Mouse (Mus musculus): ENCODE results near the gene Dcakd.

DNA sequence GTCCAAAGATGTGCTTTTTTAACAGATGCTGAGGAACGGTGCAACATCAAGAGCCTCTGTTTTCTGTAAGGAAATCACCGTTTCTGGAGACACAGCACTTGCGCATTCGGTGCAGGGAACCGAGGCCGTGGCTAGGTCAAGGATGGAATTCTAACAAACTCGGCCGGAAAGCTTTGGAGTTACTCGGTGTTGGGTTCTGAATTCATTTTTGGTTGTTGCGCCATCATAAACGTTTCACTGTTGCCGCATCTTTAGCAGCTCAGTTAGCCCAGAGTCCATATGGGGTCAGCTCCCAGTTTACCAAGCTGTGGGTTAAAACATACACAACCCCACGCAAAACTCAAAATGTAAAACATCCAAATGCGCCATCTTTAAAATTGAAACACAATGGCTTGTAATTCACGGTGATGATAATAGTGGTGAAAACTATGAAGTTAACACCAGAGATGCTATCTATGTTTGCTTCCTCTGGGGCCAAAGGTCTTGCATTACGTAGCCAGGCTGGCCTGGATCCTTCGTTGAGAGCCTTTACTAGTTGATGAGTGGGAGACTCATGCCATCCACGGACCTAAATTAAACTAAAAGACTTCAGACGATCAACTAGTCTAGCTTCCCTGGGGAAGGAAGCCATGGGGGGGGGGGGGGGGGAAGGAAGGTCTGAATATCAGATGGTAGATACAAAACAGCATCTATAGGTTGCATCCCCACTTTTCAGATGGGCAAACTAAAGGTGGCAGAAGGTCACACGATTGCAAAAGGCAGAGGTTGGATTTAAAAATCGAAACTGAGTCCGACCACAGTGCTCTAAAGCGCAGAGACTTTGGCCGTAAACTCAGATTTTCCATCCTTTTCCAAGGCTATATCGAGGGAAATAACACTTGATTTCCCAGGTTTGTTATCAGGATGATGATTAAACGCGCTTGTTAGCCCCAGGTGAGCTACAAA is 12.0 kb downstream of the Dcakd start:
- no peak for TF ChIP-seq POLR2A (IDR thresholded peaks at IDR 0.05; ENCODE audit: extremely low read depth, insufficient read depth, low read length)
- no peak for TF ChIP-seq CTCF (IDR thresholded peaks at IDR 0.05; ENCODE audit: extremely low read depth, insufficient read depth, low read length)

Measured in cortical plate, adult 2 months (tissue).